Mouse (Mus musculus): ENCODE data around the gene C6. TPM values are rescaled to one million over a fixed set of nuclear protein-coding genes. Genes with fewer than 3 reads are reported as not detected.

Gene C6
- polyA plus RNA-seq (2012; rRNA removed) = not detected in 2 replicates

GRCm38 (mm10) chr15:4726830-4727310 is at the start of gene C6:
Gene C6, plus strand, starts transcription at chr15:4727175.

Other genes with a start within 250 kb of the C6 start
- 0.01 TPM in 1 of 2 replicates, not detected in the other for gene Mroh2b, start 171.6 kb downstream of the C6 start, polyA plus RNA-seq (2012; rRNA removed)

Data from central nervous system, embryonic 11.5 days (tissue).